Mouse (Mus musculus): ENCODE results near the gene Cox7a2.
A peak's percentile ranks its signal among the peaks of the same experiment; 100 is the strongest.

Cox7a2 gene

DNA sequence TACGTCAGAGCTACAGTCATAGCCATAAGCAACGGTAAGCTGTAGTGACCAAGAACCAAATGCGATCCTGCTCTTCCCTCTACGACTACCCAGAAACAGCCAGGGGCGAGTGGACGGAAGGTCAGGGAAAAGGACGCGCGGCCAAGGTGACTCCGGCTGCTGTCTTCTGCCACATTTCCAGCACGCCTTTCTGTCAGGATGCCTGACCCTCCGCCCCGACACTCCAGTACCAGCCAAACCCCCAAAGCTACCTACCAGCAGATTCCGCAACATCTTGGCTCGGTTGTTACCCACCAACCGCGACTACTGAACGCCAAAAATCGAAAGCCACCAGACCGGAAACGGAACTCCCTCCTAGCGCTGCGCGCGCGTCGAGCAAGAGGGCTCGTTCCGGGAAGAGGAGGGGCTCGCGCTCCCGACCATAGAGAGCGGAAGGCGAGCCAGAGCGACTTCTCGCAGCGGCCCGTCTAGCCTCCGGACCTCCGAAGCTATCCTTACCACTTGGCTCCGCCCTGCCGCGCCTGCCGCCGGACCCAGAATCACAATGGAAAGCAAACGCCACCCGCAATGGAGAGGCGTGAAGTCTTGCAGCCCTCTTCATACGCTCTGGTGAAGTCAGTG, at the start of gene Cox7a2:
Gene Cox7a2, minus strand, starts transcription at position 494 of the 621 bp plus-strand sequence.
- DNase-seq = peak; percentile 93

DNA sequence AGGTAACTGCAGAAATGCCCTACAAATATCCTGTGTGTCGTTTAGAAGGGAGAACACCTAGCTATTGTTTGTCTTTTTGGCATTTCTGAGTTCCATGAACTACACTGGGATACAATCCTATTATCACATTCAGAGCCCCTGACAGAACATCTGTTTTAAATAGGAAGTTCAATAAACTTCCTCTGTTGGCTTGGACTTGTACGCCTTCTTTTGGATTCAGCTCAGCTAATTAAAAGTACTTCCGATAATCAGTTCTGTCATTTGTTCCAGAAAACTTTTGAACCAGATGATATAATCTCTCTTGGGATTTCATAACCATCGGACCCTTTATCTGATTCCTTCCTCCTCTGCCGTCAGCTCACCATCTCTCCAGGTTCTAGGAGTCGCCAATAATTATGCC, 49.7 kb upstream of the Cox7a2 start:
- DNase-seq = no peak

DNA sequence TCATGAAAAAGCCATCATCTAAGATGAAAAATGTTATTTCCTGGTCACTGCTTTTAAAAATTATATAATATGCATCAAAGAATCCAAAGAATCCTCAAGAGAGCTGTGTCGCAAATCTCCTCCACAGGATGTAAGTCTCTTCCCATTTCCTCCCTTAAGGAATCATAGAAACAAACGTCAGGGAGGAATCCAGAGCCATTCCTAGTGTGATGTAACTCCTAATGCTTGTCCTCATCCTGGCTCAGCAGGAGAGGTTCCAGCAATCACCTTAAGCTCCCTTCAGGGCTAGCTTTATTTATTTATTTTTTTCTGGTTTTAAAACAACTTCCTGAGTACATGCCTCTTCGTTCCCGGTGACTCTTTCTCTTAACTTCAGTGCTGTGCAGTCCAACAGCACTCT, 47.5 kb upstream of the Cox7a2 start:
- no peak for DNase-seq

DNA sequence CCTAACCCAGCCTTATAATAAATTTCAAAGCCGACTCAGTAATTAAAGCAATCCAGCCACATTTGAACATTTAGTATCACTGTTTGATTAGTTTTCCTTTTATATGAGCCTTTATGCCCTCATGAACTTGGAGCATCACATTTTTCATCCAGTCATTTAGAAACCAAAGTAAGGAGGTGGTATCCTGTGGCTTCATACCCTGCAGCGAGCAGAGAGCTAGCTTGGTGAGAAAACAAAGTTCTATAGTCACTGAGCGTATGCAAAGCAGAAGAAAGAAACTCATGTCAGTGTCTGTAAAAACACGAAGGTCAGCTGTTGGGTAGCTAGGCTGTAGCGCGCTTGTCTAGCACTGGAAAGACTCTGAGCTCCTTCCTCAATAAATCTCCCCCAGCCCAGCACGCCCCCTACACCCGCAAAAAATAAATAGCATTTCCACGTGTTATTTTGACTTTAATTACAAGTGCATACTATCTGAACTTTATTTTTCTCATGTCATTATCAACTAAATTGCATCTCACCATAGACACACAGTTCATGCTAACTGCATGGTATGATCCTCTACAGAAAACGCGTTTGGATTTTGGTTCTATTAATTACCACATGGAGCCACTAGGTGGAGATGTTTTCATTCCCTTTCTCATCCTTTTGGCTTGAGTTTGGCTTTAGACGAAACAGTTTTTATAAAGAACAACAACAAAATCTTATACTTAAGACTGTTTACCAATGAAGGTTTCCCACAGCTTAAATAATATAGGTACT, 46.8 kb upstream of the Cox7a2 start:
- DNase-seq = peak; percentile 22

DNA sequence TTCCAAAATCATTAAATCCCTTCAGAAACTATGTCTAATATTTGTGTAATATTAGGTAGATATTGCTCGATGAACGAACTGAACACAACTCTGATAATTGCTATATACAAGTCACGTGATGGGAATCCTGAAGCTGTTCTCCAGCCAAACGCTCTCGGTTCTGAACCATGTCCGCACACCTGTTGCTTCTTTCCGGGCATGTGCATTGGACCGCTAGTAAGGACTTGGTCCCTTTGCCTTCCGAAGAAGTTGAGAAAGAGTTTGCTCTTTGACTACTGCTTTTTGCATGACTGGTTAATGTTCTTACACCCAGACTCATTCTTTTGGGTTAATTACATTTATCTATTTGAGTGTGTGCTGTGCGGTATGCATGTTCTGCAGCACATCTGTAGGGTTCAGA, 45.7 kb upstream of the Cox7a2 start:
- no peak for DNase-seq

DNA sequence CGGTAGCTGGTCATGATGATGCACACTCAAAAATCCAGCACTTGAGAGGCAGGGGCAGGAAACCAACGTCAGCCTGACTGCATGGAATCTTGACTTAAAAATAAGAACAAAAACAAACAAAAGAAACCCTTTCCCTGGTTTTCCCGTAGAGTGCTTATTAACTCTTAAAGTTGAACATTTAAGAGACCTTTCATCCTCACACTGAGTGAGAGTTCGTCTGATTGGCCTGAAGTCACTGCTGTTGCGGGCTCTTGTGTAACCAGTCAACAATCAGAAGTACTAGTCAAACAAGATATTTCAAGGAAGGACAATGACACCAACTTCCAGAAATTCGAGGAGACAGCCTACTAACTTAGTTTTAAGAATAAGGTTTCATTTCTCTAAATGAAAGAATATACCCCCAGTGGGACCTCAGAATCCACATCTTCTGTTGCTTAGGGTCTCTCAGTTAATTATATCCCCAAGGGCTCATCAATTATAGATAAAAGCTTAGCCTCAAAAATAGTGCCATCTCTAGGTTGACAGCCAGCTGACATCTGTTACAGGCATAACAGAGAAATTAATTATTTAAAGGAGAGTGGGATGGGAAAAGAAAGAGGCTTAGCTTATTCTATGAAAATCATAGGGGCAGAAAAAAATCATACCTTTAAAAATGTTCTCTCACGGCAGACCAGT, 36.9 kb upstream of the Cox7a2 start:
- DNase-seq = no peak

DNA sequence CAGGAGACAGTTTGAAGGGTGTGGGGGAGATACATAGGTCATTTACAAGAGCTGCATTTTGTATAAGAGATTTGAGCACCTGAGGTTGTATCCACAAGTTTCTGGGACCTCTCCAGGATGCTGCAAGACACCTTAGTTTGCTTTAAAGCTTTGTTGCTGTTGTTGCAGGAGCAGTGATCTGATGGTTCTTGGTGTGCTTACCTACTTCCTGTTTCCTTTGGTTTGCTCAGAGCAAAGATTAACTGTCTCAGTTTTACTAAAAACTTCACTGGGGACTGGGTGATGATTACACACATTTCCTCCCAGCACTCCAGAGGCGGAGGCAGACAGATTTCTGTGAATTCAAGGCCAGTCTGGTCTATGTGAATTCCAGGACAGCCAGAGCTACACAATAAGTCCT, 35.4 kb upstream of the Cox7a2 start:
- peak in 1 of 2 experiments; percentile 5 for DNase-seq

DNA sequence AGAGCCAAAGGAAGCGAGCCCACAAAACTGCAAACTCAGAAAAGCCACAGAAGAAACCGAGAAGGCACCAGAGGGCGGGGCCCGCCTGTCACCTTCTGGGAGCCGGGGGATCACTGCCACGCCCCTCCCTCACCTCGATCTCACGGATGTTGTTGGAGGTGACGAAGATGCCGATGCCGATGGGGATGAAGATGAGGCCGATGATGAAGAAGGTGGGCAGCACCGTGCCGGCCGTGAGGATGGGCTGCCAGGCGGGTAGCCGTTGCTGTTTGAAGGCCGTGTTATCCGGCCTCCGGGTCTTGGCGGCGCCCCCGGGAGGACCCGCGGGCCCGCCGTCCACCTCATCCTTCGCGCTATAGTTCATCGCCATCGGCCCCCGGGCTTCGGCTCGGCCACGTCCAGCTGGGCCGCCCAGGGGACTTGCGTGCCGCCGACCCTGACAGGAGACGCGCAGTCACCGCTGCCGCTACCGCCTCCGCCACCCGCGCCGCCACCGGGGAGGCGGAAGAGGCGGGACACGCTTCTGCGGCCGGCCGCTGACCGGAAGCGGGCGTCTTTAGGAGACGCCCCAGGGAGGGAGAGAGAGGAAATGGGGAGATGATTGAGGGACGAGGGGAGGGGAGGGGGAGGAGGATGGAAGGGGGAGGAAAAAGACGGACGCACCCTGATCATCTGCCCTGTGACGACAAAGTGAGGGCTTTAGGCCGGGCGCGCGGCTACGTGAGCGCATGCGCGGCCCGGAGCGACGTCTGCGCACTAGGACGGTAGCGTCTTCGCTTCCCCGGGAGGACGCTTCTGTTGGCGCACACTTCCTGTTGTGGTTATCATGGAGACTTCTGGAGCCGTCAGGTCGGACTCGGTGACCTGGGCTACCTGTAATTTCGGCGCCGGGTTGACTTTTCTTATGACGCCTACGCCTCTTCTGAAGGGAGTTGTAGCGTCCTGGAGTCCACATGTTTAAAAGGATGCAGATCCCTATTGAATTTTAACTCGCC, 33.5 kb upstream of the Cox7a2 start, which contains the start of gene Tmem30a:
Gene Tmem30a, minus strand, starts transcription at position 667 of the 995 bp plus-strand sequence.
- peak; percentile 91 to 92 for DNase-seq

DNA sequence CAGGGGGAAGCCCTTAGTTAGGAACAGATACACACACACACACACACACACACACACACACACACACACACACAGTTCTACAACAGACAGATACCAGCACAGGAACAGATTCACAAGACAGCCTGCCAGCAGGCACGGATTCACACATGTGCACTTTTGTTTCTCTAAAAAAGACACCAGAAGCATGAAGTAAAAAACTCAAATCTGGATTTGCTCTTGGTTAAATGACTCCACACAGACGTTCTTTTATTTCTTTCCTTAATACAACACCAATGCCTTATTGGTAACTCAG, 26.1 kb upstream of the Cox7a2 start:
- no peak for DNase-seq

DNA sequence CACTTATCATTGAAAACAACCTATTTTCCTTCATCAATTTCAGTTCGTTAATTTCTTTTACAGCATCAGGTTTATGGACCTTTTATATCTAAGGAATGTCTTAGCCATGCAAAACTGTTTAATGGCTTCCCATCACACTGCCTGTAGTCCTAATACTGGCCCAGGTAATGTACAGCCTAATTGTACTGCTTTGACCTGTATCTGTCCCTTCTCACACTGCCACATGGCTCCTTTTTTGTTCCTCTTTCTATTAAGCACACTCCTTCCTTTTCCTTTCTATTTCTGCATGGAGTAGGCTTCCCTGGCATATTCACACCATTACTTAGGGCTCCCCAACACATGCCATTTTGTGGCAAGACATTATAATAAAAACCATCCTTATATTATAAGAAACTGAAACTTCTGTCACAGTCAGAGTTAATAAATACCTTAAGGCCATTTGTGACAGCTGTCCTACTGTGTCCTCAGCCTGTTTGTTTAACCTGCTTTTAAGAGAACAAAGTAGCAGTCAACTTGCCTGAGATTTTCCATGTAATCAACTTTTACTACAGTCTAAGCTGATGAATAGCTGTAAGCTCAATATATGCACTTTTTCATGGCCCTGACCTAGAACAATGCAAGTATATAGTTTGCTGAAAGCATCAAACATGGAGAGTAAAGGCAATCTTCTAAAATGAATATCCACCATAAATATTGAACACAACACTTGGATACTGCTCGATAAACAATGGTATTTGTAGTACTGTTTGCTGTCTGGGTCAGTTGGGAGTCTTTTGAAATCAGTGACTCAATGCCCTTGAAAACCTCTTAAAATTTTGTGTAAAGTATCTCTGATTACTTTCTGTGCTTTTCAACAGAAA, 25.5 kb upstream of the Cox7a2 start:
- DNase-seq = no peak

DNA sequence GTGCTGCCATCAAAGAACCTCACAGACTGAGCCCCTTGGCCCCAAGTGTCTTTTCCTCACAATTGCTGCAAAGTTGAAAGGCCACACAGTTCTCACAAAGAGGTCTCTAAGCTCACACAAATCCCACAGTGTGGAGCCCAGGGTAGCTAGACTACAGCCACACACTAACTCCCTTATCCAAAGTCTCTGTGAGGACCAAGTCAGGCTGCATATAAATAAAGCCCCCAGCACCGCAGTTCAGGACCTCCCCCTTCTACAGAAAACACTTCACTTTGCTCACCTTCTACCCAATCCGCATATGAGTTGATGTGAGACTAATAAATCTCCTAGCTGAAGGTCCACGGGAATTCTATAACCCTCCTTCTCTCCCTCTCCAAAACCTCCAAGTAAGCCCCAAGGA, 24.8 kb upstream of the Cox7a2 start:
- DNase-seq = no peak

DNA sequence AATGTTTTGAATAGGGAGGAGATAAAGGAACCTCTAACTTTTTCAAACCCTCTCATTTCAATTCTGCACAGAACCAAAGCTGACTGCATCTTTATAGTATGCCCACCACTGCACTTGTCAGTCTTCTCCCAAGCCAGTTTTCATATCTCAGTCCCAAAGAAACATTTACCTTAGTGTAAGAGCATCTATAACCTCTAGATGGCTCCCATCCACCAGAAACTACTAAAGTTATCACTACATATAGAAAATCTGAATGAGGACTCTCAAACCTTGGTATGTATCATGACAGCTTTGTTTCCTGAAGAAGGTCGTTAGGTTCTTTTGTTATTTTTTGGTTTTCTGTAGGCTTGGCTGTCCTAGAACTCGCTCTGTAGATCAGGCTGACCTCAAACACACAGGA, 19.7 kb upstream of the Cox7a2 start:
- peak in 1 of 2 experiments; percentile 5 for DNase-seq

DNA sequence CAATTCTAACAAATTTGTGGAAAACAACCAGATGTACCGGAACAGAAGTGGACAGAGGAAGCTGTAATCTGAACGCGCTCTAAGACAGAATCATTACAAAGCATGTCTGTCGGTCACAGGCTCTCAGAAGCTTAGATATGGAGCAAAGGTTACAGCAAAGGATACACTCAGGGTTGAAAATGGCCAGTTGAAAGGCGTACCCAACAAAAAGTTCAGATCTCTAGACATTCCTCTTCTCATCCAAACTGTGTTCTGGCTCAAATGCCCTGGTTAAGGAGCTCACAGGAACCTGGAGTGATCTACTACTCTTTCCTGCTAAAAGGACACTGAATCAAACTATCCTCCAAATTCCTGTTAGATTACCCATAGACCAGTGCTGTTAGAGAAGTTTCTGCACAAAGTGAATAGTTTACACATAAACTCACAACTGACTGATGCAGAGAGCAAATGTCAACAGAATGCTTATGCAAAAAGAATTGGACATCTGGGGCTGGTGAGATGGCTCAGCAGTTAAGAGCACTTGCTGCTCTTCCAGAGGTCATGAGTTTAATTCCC, 7.4 kb upstream of the Cox7a2 start:
- no peak for DNase-seq

DNA sequence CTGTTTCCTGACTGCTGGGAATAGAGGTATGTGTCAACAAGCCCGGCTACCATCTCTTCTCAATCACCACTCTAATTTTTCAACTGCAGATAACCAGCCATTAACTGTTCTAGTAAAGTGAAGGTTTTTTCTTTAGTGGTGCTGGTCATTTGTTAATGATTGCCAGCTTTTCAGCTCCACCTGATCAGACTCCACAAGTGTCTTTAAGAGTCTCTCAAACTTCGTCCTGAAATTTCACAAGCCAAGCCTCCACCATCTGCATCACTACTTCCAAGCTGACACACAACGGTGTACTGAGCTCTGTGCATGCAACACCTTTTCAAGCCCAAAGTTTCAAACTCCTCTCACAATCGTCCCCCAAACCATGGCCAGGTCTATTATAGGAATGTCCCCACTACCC, 5.7 kb upstream of the Cox7a2 start:
- no peak for DNase-seq

DNA sequence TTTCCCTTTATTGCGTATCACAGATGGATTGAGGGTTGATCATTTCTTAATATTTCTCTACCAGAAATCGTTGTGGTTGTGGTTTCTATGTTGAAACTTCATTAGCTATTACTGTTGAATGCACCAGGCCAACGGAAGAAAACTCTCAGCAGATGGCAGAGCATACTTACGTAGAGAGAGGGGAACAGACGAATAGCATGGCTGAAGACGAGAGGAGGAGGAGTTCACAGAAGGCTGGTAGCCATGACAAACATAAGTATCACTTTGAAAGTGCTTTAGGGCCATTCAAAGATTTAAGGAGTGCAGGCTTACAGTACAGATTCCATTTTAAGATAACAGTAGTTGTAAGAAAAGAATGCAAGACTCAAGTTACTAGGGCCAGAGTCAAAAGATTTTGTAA, 2.8 kb upstream of the Cox7a2 start:
- DNase-seq = no peak

DNA sequence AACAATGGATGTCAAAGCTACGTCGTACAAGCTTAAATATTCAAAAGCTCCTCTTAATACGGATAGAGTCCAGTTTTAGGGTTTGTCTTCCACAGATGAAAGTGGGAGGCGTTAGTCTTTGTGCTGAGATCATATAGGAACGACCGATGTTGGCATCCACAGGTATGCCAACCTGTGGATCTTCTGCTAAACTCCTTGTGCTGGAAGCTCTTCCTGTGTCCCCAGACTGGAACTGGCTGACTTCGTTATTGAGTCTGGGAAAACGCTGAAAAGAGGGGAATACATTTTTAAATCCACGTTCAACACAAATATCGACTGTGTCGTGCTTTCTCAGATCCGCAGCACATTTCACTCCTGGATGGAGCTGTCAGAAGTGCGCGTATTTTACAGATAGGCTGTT, 398 bp upstream of the Cox7a2 start:
- peak in 1 of 2 experiments; percentile 19 for DNase-seq

DNA sequence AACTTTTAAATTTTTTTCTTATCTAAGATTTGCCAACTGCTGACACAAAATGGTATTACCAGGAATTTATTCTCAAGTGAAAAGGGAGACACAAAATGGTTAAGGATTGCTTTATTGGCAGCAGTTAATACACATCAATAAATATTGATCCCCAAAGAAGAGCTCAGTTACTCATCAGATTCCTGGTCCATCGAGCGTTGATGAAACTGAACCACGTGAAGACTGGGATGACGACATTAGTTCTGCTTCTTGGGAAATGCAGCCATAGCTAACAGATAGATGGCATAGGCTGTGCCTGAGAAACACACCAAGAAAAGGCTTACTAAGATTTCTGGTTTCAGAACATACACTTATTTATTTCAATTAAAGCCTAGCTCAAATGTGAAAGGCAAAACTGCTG, 4.4 kb downstream of the Cox7a2 start:
- DNase-seq = no peak

DNA sequence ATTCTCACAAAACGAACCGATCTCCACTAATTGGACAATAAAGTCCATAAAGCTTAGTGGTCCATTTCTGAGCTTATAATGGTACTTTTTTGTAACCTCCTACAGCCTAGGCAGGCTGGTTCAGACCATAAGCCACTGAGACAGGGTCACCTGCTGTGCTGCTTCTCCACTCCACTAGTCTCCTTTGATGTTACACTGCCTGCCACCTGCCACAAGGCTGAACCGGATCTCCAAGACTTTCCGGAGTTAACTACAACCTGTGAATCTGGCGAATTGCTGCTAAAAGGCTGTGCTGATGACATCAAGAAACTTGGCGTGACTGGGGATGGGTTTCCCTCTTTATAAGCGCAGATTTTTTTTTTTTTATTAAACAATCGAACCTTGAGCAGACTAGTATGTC, 7.8 kb downstream of the Cox7a2 start:
- DNase-seq = no peak

DNA sequence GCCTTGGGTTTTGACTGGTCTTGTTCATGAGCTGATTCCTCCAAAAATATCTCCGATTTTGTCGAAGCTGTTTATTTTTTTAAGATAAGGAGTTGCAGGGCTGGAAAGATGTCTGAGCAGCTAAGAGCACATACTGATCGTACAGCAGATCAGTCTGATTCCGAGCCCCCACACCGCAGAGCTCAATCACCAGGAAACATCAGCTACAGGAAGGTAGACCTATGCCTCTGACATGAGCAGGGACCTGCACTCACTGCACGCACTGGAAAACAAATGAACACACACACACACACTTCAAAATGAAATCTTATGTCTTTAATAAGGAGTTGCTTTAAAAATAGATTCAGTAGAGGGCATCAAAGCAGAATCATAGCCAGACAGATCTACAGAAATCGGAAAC, 9.0 kb downstream of the Cox7a2 start:
- no peak for DNase-seq

DNA sequence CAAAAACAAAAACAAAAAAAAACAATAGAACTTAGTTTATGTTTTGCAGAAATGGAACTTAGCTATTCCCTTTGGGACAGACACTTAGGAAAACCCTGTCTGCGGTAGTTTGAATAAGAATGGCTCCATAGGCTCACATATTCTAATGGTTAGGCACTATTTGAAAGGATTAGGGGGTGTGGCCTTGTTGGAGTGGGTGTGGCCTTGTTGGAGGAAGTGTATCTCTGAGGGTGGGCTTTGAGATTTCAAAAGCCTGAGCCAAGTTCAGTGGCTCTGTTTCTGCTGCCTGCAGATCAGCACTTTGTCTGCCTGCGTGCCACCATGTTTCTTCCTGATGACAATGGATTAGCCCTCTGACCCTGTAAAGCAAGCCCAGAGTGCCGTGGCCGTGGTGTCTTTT, 14.6 kb downstream of the Cox7a2 start:
- DNase-seq = no peak

DNA sequence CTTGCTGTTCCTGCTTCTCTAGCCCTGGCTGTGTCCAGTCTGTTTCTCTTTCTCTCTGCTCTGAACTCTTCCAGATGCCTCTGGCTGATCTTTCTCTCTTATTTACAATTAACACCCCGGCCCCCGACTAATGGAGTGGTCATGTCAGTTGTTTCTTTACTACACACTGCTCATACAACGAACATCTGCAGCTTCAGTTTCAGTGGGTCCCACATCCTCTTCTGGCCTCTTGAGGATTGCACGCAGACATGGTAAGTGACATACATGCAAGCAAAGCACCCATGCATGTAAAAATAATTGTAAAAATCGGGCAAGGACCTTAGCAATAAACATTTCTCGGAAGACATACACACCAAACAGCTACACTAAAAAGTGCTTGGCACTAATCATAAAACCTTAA, 24.1 kb downstream of the Cox7a2 start:
- peak; percentile 54 to 64 for DNase-seq

DNA sequence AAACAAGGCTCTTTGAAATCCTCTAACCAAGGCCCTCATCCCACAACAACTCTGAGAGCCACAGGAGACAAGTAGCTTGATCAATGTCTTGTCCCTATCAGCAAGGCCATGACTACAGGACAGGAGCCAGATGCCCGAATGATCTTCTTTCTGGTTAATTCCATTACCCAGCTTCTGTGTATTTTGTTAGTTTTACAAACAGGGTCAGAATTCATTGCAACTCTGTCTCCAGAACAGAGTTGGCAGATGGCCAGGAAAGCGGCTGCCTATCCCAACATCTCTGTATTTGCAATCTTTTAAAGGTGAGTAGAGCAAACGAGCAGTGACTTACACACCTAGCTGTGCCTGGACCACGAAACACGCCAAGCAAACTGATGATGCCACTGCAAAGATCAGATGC, 29.4 kb downstream of the Cox7a2 start:
- DNase-seq = no peak
